Mouse (Mus musculus): ENCODE measurements at regions not wholly inside any gene's neighbourhood (a gene's known extent, or its start where the extent isn't known, plus 50 kb on each side); places are given as distances from the start of the nearest gene placed in this dataset.

- TF ChIP-seq CTCF (IDR thresholded peaks at IDR 0.05; ENCODE audit: low read depth, low read length) (no peak), TAL1 (conservative IDR thresholded peaks at IDR 0.05; ENCODE audit: low read depth, low read length) (no peak), GATA2 (IDR thresholded peaks at IDR 0.05; ENCODE audit: borderline replicate concordance, low read depth, low read length) (no peak)
These were observed 432.0 kb upstream of the 9130204L05Rik start for GRCm38 (mm10) chr3:91522581-91522980.

Data from G1E (cell line).